Mouse (Mus musculus) heart, adult 2 months (tissue): ENCODE results near the gene Naa80. TPM values are rescaled to one million over a fixed set of nuclear protein-coding genes. Genes with fewer than 3 reads are reported as not detected.

ENCODE experiments used
- DNase-seq, 2 experiments: peaks; one replicate each; pipeline ENCODE4 v3.0.0; 2021
- H3K27ac ChIP-seq: fragments of 200-600 bp; 2 replicates; pipeline ENCODE4 v1.8.1; 2022
- H3K27me3 ChIP-seq: fragments of 200-500 bp; 2 replicates; pipeline ENCODE4 v1.6.1; 2012; ENCODE audit warnings: mild to moderate bottlenecking, low read length, inconsistent platforms, mixed read lengths; ENCODE audit not compliant: control insufficient read depth, insufficient read depth
- H3K36me3 ChIP-seq: fragments of 200-500 bp; 2 replicates; pipeline ENCODE4 v1.6.1; 2012; ENCODE audit warnings: low read length, inconsistent platforms; ENCODE audit not compliant: control insufficient read depth, insufficient read depth
- H3K4me1 ChIP-seq: fragments of 200-500 bp; 2 replicates; pipeline ENCODE4 v1.6.1; 2011; ENCODE audit warnings: low read length; ENCODE audit not compliant: control insufficient read depth, insufficient read depth
- H3K4me3 ChIP-seq: fragments of 200-600 bp; 2 replicates; pipeline ENCODE4 v1.8.1; 2022
- H3K79me2 ChIP-seq: fragments of 200-500 bp; replicated peaks from 2 replicates; pipeline ENCODE4 v1.6.1; 2012; ENCODE audit warnings: mild to moderate bottlenecking, inconsistent platforms, low read length, moderate library complexity, mixed read lengths; ENCODE audit not compliant: control insufficient read depth, insufficient read depth
- H3K9ac ChIP-seq: fragments of 200-500 bp; 2 replicates; pipeline ENCODE4 v1.6.1; 2012; ENCODE audit warnings: low read depth, mild to moderate bottlenecking, control low read depth, inconsistent platforms, low read length, mixed read lengths
- CTCF ChIP-seq: fragments of 200-600 bp; IDR thresholded peaks from 2 replicates; pipeline ENCODE4 v1.8.1; 2022; ENCODE audit warnings: antibody characterized with exemption, mild to moderate bottlenecking, moderate library complexity
- EP300 ChIP-seq: fragments of 200-500 bp; IDR thresholded peaks from 2 replicates; pipeline ENCODE4 v1.6.1; 2011; ENCODE audit warnings: low read depth, low read length, control low read depth; ENCODE audit not compliant: insufficient read depth
- POLR2A ChIP-seq: fragments of 200-500 bp; IDR thresholded peaks from 2 replicates; pipeline ENCODE4 v1.6.1; 2011; ENCODE audit warnings: mild to moderate bottlenecking, low read depth, low read length, control low read depth; ENCODE audit not compliant: insufficient read depth
- WGBS: fragments of 180-500 bp; shearing (Covaris S2); methylation state at CpG from one replicate; pipeline ENCODE4 v1.1.7; 2018; 5-methylcytosine and 5-hydroxymethylcytosine counted together
- intact Hi-C: fragments of 180-260 bp; cut with DNase I; formaldehyde crosslinking; loops from one replicate; pipeline ENCODE4 v1.15.1; 2025
- polyA plus RNA-seq: library from polyadenylated mRNA; depleted of rRNA; stranded (reverse); fragments of >200 nt; gene quantifications from 2 replicates; pipeline ENCODE4 v1.2.3, GENCODE M21; 2012
- total RNA-seq, 2 experiments: library from RNA; stranded (reverse); gene quantifications; 2 replicates each; pipeline ENCODE4 v1.2.3; 2021

Naa80 gene
- total and polyA plus RNA-seq, 3 experiments: 14.9 to 45.4 (median 17.4) TPM

DNA sequence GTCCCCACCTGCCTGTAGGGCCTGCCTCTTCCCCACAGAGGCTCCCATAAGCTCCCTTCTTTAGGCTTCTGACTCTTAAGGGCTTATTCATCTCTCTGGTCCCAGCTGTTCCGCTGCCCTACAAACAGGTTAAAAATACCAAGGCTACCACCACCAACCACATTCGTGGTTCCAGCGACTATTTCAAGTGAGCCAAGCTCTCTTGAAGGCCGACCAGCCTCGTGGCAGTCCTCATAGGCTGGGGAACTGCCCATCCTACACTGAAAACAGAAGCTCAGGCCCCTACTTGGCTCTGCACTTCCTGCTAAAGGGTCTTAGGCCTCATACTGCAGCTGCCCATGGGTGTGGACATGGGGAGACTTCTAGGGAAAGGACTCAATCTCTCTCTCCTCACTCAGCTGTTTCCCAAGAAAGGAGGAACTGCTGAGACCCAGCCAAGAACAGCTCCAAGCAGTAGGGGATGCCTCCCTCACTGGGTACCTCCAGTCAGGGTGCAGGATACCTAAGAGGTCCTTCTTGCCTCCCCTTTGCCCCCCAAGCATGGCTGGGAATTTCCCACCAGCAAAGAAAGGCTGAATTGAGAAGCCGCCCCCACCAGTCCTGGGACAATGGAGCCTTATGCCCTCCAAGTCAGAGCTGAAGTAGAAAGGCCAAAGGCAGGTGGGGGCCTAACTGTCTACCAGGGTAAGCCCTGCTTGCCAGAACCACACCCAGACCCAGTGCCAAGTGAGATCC is 32.9 kb downstream of the Naa80 start:
- WGBS: 33% methylated on average over 6 of the region's 6 CpGs
- Histone ChIP-seq H3K27me3 (no peaks in the 10 kb centered on the region), H3K9ac (peak overlapping the region; percentile 69), H3K27ac (peak overlapping the region; percentile 98), H3K4me3 (peak overlapping the region; percentile 52; the same call in 1 of the 2 replicates), H3K4me1 (peaks cover 13% of the 10 kb centered on the region), H3K79me2 (no peaks in the 10 kb centered on the region), H3K36me3 (no peaks in the 10 kb centered on the region)
- peak in 1 of 2 experiments; percentile 76 for DNase-seq
- intact Hi-C loops: loop anchor here (1.0 kb wide), 1 partner anchor 22 kb away; no protein-coding TSS in a partner anchor
- no peak for TF ChIP-seq CTCF
- TF ChIP-seq EP300: no peak
- no peak for TF ChIP-seq POLR2A

DNA sequence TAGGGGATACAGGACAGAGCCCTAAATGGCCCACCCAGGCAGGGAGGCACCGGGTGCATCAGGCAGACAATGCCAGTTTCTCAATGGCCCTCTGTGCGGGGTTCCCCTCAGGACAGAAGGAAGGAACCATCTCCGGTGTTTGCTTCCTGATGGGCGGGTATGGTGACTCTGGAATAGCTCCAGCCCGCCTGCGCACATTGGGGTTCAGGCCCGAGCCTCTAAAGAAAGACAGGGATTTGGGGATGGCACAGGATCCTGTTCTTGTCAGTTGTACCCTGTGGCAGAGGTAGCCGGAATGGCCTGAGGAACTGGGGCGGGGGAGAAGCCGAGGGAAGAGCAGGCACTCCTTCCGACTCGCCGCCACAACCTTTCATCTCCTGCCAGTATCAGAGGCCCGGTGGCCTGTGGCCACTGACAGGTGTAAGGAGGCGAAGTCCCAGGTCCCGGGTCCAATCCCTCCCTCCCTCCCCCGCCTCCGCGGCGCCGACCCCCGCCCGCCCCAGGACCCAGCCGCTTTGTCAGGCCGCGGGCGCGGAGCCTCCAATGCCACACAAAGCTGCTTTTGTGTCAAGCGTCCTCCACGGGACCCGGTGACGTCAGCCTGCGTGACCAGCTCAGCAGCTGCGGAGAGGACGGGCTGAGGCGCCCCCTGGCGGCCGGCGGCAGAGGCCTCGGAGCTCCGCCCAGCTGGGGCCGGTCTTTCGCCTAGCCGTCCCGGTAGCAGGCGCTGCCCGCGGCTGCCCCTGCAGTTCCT is 33.7 kb downstream of the Naa80 start:
- peak overlapping the region; percentile 98 for H3K27ac ChIP-seq
- H3K36me3 ChIP-seq: no peaks in the 10 kb centered on the region
- TF ChIP-seq CTCF: peak; percentile 81
- TF ChIP-seq EP300: peak; percentile 84
- peak; percentile 78; the same call in 1 of the 2 replicates for TF ChIP-seq POLR2A
- no peaks in the 10 kb centered on the region for H3K27me3 ChIP-seq
- intact Hi-C loops: loop anchor here (1.0 kb wide), 1 partner anchor 21 kb away; no protein-coding TSS in a partner anchor
- peak overlapping the region; percentile 69 for H3K9ac ChIP-seq
- no peaks in the 10 kb centered on the region for H3K79me2 ChIP-seq
- H3K4me1 ChIP-seq: peaks cover 13% of the 10 kb centered on the region
- 3% methylated on average over 48 of the region's 48 CpGs for whole genome bisulfite sequencing
- H3K4me3 ChIP-seq: peak overlapping the region; percentile 52
- DNase-seq: peak; percentile 99 to 100

DNA sequence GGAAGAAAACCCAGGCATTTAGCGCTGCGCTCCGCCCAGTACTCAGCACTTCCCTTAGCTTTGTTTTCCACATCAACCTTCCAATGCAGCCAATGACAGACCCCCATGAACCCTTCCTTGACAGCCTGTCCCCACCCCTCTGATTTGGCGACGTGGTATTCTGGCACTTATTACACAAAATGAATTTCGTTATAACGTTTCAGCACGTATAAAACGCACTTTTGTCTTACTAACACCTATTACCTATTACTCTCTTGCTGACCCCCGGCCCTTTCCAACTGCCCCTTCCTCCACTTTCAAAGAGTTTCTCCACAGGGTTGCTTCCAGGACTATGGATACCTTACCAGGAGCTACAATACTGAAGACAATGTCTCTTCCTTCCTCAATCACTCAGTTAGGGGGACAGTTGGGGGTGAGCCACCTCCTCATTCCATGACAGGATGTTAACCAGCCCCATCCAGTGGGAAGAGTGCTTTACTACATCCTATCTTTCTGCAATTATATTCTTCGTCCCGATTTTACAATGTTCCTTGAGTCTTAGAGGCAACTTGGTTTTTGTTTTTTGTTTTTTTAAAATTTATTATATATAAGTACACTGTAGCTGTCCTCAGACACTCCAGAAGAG is 34.4 kb downstream of the Naa80 start:
- H3K79me2 ChIP-seq: no peaks in the 10 kb centered on the region
- WGBS: 5% methylated on average over 12 of the region's 12 CpGs
- peak overlapping the region; percentile 98 for H3K27ac ChIP-seq
- H3K27me3 ChIP-seq: no peaks in the 10 kb centered on the region
- intact Hi-C loops: loop anchor here (1.0 kb wide), 1 partner anchor 20 kb away; no protein-coding TSS in a partner anchor
- H3K9ac ChIP-seq: peak overlapping the region; percentile 37
- H3K4me1 ChIP-seq: peaks cover 18% of the 10 kb centered on the region
- peak overlapping the region; percentile 37 for H3K4me3 ChIP-seq
- no peak for DNase-seq
- peak; percentile 5; the same call in 1 of the 2 replicates for TF ChIP-seq EP300
- TF ChIP-seq POLR2A: 0 out of 2 replicates have a peak, but pooled peaks have one; percentile 4
- TF ChIP-seq CTCF: peak; percentile 34
- peaks cover 3% of the 10 kb centered on the region for H3K36me3 ChIP-seq

DNA sequence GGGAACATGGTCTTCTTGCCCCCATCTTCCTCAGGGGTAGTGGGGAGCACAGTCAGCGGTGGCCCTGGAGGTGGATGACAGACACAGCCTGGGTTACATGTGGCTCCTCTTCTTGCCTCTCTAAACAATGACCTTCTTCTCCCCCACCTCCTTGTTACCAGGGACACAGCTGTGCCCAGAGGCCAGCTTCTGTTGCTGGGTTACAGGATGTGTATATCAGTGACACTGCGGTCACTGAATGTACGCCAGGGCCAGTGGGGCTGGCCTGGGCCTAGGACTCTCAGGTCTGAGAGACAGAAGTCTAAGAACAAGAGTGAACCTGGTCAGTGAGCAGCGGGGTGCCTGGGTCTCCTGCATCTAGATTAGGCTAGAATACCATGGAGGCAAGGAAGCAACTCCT is 36.3 kb downstream of the Naa80 start:
- Histone ChIP-seq H3K4me3 (no peak overlapping the region), H3K27me3 (no peaks in the 10 kb centered on the region), H3K36me3 (peaks cover 10% of the 10 kb centered on the region), H3K27ac (no peak overlapping the region), H3K4me1 (peaks cover 34% of the 10 kb centered on the region), H3K9ac (no peak overlapping the region), H3K79me2 (no peaks in the 10 kb centered on the region)
- TF ChIP-seq CTCF (no peak), POLR2A (no peak), EP300 (no peak)
- intact Hi-C loops: no loop called here
- WGBS: 45% methylated on average over 4 of the region's 4 CpGs
- DNase-seq: no peak

DNA sequence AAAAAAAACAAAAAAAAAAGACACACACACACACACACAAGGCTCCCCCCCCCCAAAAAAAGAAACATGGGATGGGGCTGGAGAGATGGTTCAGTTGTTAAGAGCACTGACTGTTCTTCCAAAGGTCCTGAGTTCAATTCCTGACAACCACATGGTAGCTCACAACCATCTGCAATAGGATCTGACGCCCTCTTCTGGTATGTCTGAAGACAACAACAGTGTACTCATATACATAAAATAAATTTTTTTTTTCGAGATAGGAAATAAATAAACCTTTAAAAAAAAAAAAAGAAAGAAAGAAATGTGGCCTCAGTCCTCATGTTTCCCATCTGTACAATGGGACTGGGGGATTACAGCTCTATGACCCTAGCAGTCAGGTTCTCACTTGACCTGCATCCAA is 38.8 kb downstream of the Naa80 start:
- H3K4me3 ChIP-seq: no peak overlapping the region
- no peaks in the 10 kb centered on the region for H3K27me3 ChIP-seq
- H3K36me3 ChIP-seq: peaks cover 17% of the 10 kb centered on the region
- WGBS: 72% methylated on average over 2 of the region's 2 CpGs
- peak overlapping the region; percentile 76 for H3K27ac ChIP-seq
- TF ChIP-seq CTCF (peak; percentile 43), EP300 (no peak)
- H3K9ac ChIP-seq: no peak overlapping the region
- H3K4me1 ChIP-seq: peaks cover 35% of the 10 kb centered on the region
- H3K79me2 ChIP-seq: no peaks in the 10 kb centered on the region; the same call in 1 of the 2 replicates
- intact Hi-C loops: no loop called here
- no peak for DNase-seq
